Mouse (Mus musculus): ENCODE data around the gene Galk2.

DNA sequence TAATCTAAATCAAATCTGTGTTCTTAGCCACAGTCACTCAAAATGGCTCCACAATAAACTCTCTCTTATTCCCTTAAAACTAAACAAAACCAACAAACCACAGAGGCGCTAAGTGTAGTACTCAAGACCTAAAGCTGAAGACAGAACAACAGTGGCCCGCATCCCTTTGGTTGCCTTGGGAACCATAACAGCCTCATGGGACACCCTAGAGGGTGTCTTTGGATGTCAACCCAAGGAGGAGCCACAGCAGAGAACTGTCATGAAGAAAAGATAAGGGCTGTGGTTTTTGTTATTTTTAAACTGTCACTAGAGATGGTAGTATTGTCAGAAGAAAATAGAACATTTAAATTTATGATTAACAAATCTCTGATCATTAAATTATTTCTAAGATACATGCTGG is 147.8 kb downstream of the Galk2 start:
- TF ChIP-seq CTCF (IDR thresholded peaks at IDR 0.05; ENCODE audit: low read depth, low read length) (no peak), GATA1 (IDR thresholded peaks at IDR 0.05; ENCODE audit: borderline replicate concordance, low read length) (no peak)
